Mouse (Mus musculus) ES-E14 (cell line): Measurements from ENCODE around the gene Nrip3. TPM values are rescaled to one million over a fixed set of nuclear protein-coding genes. Genes with fewer than 3 reads are reported as not detected.

Experiments used
- DNase-seq: peaks from one replicate; pipeline ENCODE4 v3.0.0-alpha.2; 2013; ENCODE audit warnings: low read depth, low spot score
- H3K27ac ChIP-seq: 2 replicates; pipeline ENCODE4 v1.5.1; 2012; ENCODE audit warnings: low read depth, mild to moderate bottlenecking, low read length, moderate library complexity, mixed read lengths; ENCODE audit not compliant: poor library complexity, insufficient read depth, severe bottlenecking
- H3K36me3 ChIP-seq: 2 replicates; pipeline ENCODE4 v1.6.1; 2012; ENCODE audit warnings: mild to moderate bottlenecking, low read length, moderate library complexity, mixed read lengths; ENCODE audit not compliant: control insufficient read depth, poor library complexity, insufficient read depth, severe bottlenecking
- H3K4me1 ChIP-seq, 2 experiments: fragments of 150-350 bp in 1 of 2; sonication (generic) in 1 of 2; 2 replicates each; pipeline ENCODE4 v1.6.1; 2012; ENCODE audit warnings: low read length in 2 of 2, mild to moderate bottlenecking in 1 of 2, mixed read lengths in 1 of 2; ENCODE audit not compliant: control insufficient read depth in 2 of 2, insufficient read depth in 2 of 2, poor library complexity in 1 of 2
- H3K4me3 ChIP-seq, 2 experiments: fragments of 150-350 bp in 1 of 2; sonication (generic) in 1 of 2; 2 replicates each; pipeline ENCODE4 v1.5.1; 2012; ENCODE audit warnings: low read length in 2 of 2, low read depth in 1 of 2, mild to moderate bottlenecking in 1 of 2, mixed read lengths in 1 of 2; ENCODE audit not compliant: insufficient read depth in 1 of 2, poor library complexity in 1 of 2, severe bottlenecking in 1 of 2
- H3K9ac ChIP-seq: 2 replicates; pipeline ENCODE4 v1.6.1; 2012; ENCODE audit warnings: low read depth, mild to moderate bottlenecking, low read length, mixed read lengths; ENCODE audit not compliant: poor library complexity, insufficient read depth, severe bottlenecking
- H3K9me3 ChIP-seq: fragments of 150-350 bp; sonication (generic); 2 replicates; pipeline ENCODE4 v1.6.1; 2012; ENCODE audit warnings: low read depth, mild to moderate bottlenecking, low read length; ENCODE audit not compliant: control insufficient read depth, insufficient read depth
- CHD2 ChIP-seq: IDR thresholded peaks from 2 replicates; pipeline ENCODE4 v1.6.1; 2014; ENCODE audit warnings: mild to moderate bottlenecking, low read depth, low read length, inconsistent platforms
- HCFC1 ChIP-seq: IDR thresholded peaks from 2 replicates; pipeline ENCODE4 v1.6.1; 2012; ENCODE audit warnings: low read length, inconsistent platforms, borderline replicate concordance; ENCODE audit not compliant: insufficient read depth
- MAFK ChIP-seq: IDR thresholded peaks from 2 replicates; pipeline ENCODE4 v1.6.1; 2014; ENCODE audit warnings: mild to moderate bottlenecking, low read depth, low read length, inconsistent platforms; ENCODE audit not compliant: insufficient read depth
- ZC3H11A ChIP-seq: IDR thresholded peaks from 2 replicates; pipeline ENCODE4 v1.6.1; 2012; ENCODE audit warnings: low read depth, mild to moderate bottlenecking, inconsistent platforms, low read length, borderline replicate concordance
- ZNF384 ChIP-seq: IDR thresholded peaks from 2 replicates; pipeline ENCODE4 v1.6.1; 2012; ENCODE audit warnings: low read depth, low read length, inconsistent platforms
- in situ Hi-C, 2 experiments: fragments of 600-800 bp; cut with MboI; formaldehyde crosslinking; loops; one replicate each; pipeline ENCODE4 v1.15.1; 2025; ENCODE audit warnings: low sequenced_read_pairs in 2 of 2, inconsistent platforms in 1 of 2; ENCODE audit not compliant: unreplicated experiment in 2 of 2
- total RNA-seq: library from RNA; depleted of rRNA; stranded (reverse); fragments of 300-350 nt; gene quantifications from 2 replicates; pipeline ENCODE4 v1.2.3, GENCODE M21; 2012

Nrip3 gene
- total RNA-seq, 1 experiment = 0.98 TPM

DNA sequence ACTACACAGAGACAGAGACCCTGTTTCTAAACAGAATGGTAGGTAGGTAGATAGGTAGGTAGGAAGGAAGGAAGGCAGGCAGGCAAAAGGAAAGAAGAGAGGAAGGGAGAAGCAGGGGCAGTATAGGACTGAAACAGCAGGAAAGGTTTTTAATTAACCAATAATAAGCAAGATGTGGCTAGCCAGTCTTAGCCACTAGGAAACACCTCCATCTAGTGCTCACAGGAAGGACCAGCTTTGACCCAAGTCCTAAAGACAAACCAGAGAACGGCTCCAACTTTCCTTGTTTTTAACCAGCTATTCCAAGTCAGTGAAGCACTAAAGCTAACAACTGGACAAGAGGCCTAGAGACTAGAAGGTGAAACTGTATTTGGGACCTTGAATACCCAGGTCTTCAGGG is 34.1 kb downstream of the Nrip3 start:
- TF ChIP-seq ZNF384 (no peak), ZC3H11A (no peak), CHD2 (no peak), HCFC1 (no peak), MAFK (no peak)
- no peaks in the 10 kb centered on the region for H3K4me1 ChIP-seq
- no peak overlapping the region for H3K27ac ChIP-seq
- no peaks in the 10 kb centered on the region for H3K36me3 ChIP-seq
- no peak overlapping the region for H3K9ac ChIP-seq
- no peak overlapping the region for H3K4me3 ChIP-seq
- in situ Hi-C loops = no loop called here
- no peaks in the 10 kb centered on the region for H3K9me3 ChIP-seq
- DNase-seq = no peak

DNA sequence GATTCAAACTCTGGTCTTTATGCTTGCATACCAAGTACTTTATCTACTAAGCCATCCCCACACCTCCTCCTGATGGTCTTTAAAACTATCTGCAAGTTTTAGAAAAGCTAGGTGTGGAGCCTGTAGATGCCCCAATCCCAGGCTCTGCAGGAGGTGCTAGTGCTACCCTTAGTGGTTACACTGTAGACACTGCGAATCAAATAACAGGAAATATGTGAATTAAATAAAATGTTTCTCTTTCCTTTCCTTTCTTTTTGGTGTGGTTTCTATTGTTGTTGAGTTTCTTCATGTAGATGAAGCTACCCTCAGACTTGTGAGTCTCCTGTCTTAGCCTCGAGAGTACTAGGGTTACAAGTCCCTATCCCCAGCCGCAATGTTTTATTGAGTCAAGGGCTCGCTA is 40.1 kb downstream of the Nrip3 start:
- in situ Hi-C loops = no loop called here
- no peak for DNase-seq
- TF ChIP-seq ZNF384 (no peak), ZC3H11A (no peak), CHD2 (no peak), HCFC1 (no peak), MAFK (no peak)
- H3K4me3 ChIP-seq = no peak overlapping the region
- no peak overlapping the region for H3K27ac ChIP-seq
- H3K9me3 ChIP-seq = no peaks in the 10 kb centered on the region
- H3K9ac ChIP-seq = no peak overlapping the region
- H3K36me3 ChIP-seq = no peaks in the 10 kb centered on the region
- H3K4me1 ChIP-seq = no peaks in the 10 kb centered on the region

DNA sequence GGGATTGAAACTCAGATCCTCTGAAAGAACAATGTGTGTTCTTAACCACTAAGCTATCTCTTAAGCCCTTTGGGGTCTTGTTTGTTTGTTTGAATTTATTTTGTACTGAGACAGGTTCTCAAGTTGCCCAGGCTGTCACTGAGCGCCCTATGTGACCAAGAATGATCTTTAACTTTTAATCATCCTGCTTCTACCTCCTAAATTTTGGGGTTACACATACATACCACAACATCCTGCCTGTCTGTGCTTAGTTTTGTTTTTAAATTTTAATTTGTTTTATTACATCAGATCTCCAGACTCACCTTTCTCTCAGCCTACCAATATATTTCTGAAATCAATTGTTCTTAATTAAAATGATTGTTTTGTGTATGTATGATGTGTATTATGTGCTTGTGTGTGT is 40.8 kb downstream of the Nrip3 start:
- no peak overlapping the region for H3K9ac ChIP-seq
- H3K4me3 ChIP-seq = no peak overlapping the region
- no peak overlapping the region for H3K27ac ChIP-seq
- no peaks in the 10 kb centered on the region for H3K9me3 ChIP-seq
- TF ChIP-seq HCFC1 (no peak), ZNF384 (no peak), ZC3H11A (no peak), CHD2 (no peak), MAFK (no peak)
- in situ Hi-C loops = no loop called here
- no peaks in the 10 kb centered on the region for H3K36me3 ChIP-seq
- H3K4me1 ChIP-seq = no peaks in the 10 kb centered on the region
- no peak for DNase-seq

DNA sequence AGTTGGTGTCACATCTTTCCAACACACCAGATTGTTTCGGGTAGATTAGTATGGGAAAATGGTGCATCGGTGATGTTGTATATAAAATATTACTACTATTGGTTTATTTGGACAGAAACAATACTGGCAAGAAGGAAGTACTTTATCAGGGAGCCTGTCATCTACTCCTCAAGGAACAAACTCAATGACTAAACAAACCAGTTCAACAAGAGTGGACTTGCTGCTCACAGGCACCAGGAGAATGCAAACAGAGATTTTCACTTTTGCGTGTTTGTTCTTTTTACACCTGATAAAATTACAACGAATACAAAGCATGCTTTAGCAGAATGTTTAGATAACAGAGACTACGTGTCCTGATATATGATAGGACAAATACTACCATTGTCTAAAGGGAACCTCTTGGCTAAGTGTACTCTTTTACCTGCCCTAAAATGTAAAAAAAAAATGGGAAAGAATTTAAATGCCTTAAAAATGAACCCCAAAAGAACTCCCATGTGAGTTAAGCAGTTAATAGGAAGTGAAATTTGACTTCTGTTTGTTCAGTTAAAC is 41.9 kb downstream of the Nrip3 start:
- in situ Hi-C loops = no loop called here
- no peak for TF ChIP-seq CHD2
- TF ChIP-seq MAFK = no peak
- TF ChIP-seq ZC3H11A = no peak
- no peak for TF ChIP-seq ZNF384
- no peak for TF ChIP-seq HCFC1
- H3K36me3 ChIP-seq = no peaks in the 10 kb centered on the region
- H3K27ac ChIP-seq = no peak overlapping the region
- H3K4me3 ChIP-seq = no peak overlapping the region
- H3K4me1 ChIP-seq = no peaks in the 10 kb centered on the region
- no peaks in the 10 kb centered on the region for H3K9me3 ChIP-seq
- no peak for DNase-seq
- no peak overlapping the region for H3K9ac ChIP-seq

DNA sequence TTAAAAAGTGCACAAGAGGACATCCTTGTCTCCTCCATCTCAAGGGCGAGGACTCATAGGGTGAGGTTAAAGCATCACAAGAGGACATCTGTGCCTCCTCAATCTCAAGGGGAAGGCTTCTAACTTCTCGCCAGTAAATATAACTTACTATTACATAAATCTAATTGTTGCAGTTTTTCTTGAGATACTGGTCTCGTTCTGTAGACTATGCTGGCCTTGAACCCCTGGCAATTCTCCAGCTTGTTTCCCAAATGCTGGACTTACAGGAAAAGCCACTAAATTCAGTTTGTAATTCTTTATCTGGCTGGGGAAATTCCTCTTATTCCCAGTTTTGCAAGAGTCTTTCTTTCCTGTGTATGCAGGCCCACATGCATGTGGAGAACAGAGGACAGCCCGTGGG is 47.0 kb downstream of the Nrip3 start:
- in situ Hi-C loops = no loop called here
- no peak for TF ChIP-seq HCFC1
- TF ChIP-seq ZNF384 = no peak
- no peak for TF ChIP-seq MAFK
- no peak for TF ChIP-seq CHD2
- no peak for TF ChIP-seq ZC3H11A
- H3K27ac ChIP-seq = no peak overlapping the region

More for the DNA sequence above, 47.0 kb downstream of the Nrip3 start:
- Histone ChIP-seq H3K9ac (no peak overlapping the region), H3K4me1 (no peaks in the 10 kb centered on the region), H3K36me3 (no peaks in the 10 kb centered on the region), H3K4me3 (no peak overlapping the region), H3K9me3 (no peaks in the 10 kb centered on the region)
- DNase-seq = no peak
